Mouse (Mus musculus) embryo, embryonic 11.5 days (tissue): ENCODE data around the gene Atg16l2.

Source experiments
- DNase-seq: peaks from one replicate; pipeline ENCODE4 v3.0.0-alpha.2; 2012; ENCODE audit warnings: low read depth, low spot score

Gene Atg16l2

DNA sequence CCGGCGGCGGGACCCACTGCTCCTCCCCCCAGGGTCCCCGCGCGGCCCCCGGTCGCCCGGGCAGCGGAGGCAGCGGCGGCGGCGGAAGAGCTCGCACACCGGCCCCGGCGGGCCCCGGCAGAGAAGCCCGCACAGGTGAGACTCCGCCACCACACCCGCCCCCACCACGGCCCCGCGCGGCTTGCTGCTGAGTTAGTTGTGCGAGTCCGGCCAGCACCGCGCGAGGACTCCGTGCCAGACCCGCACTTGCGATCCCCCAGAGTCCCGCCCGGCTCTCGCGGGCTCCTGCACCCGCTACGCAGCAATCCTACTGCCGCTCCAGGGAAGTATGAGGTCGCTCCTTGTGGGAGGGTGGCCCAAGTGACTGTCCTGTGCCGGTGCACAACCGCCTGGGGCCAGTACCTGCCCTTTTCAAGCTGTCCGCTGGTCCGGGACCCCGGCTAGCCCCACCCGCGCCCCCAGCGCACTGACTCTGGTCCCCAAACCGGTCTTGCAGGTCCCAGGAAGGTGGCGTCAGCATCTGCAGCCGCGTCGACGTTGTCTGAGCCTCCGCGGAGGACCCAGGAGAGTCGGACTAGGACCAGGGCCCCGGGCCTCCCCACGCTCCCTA, 19.3 kb upstream of the Atg16l2 start:
- no peak for DNase-seq

GRCm38 (mm10) chr7:101320399-101321217, 18.6 kb upstream of the Atg16l2 start:
- DNase-seq: no peak

- no peak for DNase-seq
Observed at GRCm38 (mm10) chr7:101319796-101320195, 17.7 kb upstream of the Atg16l2 start.

DNA sequence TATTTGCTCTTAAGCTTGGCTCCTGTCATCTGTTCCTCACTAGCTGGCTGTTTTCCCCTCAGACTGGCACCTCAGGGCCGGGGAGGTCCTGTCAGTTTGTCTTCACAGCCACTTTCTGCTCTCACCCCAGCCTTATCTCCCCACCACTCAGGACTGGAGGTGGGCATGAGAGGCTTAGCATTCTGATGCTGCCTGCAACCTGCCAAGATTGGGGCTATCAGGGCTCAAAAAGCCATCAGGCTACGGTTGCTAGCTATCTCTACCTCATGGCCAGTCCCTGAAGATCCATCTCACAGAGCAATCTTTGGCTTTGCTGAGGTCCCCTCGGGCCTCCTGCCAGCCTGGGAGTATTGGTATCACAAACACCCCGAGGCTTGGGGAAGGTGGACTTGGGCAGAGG, 16.8 kb upstream of the Atg16l2 start:
- no peak for DNase-seq

DNA sequence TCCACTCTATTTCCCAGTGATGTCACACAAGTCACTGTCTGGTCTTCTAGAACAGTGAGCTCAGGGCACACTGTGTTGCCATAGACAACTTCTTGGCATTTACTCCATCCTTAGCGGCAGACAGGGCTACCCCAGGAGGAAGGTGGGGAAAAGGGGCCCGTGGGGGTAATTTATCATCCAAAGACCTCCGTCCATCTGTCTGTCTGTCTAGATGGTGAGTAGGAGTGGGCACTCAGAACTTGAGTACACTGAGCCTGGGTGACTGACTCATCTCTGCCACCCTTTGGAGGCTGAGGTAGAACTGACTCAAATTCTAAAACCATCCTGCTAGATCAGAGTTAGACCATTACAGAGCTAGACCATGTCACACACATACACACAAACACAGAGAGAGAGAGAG, 15.0 kb upstream of the Atg16l2 start, which contains the start of gene Stard10:
Stard10 (plus strand) TSS at position 73 of the 400 bp plus-strand sequence.
- no peak for DNase-seq

- DNase-seq: no peak
Observed at GRCm38 (mm10) chr7:101316591-101317001, 14.5 kb upstream of the Atg16l2 start.

DNA sequence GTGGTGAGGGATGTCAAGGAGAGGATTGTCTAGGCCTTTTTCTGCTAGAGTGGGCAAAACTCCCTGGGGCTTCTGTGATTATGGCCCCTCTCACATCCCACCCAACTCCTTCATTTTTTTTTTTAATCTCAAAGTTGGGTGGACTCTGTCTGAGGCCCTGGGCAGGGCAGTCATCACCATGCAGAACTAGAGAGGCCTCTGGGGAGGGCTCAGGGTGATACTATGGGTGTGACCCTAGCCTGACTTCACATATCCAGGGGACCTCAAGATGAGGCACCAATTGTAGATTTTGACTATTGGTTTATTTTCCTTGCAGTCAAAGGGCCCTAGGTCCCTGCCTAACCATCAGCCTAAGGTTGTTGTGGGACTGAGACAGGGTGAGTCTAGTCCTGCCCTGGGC, 13.6 kb upstream of the Atg16l2 start:
- no peak for DNase-seq

GRCm38 (mm10) chr7:101314396-101314795, 12.3 kb upstream of the Atg16l2 start:
- no peak for DNase-seq

DNA sequence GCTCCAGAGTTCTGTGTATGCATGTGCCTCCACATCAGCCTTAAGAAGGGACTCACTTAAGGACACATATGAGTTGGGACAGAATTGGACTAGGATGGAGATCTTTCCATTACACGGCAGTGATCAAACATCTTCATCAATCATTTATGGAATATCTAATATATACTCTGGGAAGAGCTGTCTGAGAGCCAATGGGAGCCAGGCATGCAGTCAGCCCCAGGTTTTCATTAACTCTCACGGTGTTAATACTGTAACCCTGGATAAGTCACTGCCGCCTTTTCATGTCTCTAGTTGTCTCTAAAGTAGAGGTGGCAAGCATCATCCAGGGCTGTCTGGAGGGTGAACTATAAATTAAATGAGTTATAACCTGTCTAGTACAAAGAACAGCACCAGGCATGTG, 11.0 kb upstream of the Atg16l2 start:
- DNase-seq: no peak

GRCm38 (mm10) chr7:101311061-101311460, 9.0 kb upstream of the Atg16l2 start:
- no peak for DNase-seq

DNA sequence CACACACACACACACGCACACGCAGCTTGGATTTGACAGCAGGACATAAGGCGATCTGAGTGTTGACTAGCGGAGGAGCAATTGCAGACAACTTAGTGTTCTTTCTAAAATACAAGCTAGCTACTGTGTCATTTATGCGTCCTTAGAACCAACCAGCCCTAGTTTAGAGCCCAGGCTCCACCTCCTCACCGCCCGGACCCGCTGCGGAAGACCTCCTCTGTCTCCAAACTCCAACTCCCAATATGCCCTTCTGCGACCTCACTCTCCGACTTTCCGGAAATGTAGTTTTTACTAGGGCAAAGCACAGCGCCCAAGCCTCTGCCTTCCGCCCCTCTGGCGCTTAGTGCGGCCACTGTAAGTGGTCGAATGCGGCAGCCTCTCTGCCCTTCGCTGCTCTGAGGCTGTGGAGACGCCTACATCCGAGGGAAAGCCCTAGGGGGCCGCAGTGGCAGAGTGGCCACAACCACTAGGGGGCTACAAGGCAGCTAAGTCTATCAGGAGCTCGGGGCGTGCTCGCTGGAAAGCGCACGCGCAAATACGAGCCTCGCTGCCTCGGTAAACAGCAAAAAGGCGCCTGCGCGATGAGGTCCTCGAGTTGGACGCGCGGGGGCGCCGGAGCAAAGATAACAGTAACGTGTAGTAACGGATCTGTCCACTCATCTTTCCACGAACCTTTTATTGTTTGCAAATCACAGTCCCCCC, 8.4 kb upstream of the Atg16l2 start:
- DNase-seq: peak; percentile 98

GRCm38 (mm10) chr7:101309985-101310326, 7.9 kb upstream of the Atg16l2 start:
- DNase-seq: no peak

GRCm38 (mm10) chr7:101306841-101307240, 4.8 kb upstream of the Atg16l2 start:
- DNase-seq: no peak

DNA sequence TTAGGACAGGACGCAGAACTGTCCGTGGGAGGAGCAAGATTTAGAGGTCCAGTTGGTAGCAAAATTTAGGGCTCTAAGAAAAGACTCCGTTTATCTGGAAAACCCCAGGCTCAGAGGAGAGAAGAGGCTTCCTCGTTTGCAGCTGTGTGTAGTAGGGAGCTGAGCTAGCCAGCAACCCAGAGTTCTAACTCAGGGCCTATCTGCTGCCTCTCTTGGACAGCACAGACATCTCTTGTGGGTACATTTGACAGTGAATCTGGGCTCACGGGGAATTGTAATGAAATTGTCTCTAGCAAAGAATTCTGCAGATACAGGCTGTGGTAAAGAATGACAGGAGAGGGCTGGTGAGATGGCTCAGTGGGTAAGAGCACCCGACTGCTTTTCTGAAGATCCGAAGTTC, 640 bp upstream of the Atg16l2 start:
- no peak for DNase-seq

DNA sequence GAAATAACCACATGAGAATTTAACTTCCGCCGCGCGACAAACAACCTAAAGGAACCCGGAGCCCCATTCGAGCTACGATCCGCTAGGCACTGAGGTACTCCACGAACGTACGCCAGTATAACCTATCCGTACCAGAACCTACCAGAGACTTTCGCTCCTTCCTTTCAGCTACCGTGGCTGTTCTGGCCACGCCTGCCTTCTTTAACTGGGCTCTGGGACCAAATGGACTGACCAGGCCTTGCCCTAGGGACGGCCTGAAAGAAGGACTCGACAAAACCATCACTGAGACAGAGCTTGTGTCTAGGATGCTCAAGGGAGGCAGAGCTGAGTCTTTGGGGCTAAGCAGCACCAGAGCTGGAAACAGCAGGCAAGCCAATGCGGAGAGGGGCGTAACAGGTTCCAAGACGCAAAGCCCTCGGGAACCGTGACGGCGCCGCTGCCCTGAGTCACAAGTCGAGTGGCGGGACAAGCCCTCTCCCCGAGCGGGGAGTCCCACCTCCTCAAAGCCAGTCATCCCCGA, 630 bp downstream of the Atg16l2 start:
- no peak for DNase-seq

DNA sequence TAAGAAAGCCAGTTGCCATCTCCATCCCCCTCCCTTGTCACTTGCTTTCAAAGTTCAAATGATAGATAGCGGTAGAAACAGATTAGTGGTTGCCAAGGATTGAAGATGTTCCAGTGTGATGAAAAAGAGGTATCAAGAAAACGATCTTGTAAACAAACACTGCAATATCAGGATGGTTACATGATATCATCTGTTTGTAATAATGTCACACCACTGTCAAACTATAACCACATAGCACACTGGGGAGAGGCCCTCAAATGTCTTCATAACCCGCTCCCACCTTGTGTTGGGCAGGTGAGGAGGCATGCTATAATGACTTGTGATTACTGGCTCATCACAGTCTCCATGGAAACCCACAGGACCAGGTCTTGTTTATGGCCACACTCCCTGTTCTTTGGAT, 3.7 kb downstream of the Atg16l2 start:
- no peak for DNase-seq

- no peak for DNase-seq
Observed at GRCm38 (mm10) chr7:101297023-101297405, 5.0 kb downstream of the Atg16l2 start.

- peak; percentile 75 for DNase-seq
Observed at GRCm38 (mm10) chr7:101296252-101297022, 5.6 kb downstream of the Atg16l2 start.

- DNase-seq: no peak
Observed at GRCm38 (mm10) chr7:101295438-101295837, 6.6 kb downstream of the Atg16l2 start.

DNA sequence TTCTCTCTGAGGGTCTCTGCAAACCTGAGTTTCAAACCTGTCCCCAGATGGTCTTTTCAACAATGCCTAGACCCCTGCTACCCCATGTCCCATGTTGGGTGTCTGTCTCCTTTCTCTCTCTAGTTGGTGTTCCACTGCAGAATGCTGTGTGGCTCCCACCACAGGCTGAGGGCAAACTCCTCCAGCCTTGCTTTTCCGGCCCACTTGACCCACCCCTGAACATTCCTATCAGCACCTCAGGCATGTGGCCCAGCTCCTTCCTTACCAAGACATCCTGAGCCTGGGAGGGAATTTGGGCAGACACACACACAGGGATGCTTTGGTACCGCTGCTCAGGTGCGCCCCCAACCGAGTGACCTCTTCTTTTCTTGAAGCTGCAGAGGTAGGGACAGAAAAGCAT, 8.4 kb downstream of the Atg16l2 start:
- no peak for DNase-seq

DNA sequence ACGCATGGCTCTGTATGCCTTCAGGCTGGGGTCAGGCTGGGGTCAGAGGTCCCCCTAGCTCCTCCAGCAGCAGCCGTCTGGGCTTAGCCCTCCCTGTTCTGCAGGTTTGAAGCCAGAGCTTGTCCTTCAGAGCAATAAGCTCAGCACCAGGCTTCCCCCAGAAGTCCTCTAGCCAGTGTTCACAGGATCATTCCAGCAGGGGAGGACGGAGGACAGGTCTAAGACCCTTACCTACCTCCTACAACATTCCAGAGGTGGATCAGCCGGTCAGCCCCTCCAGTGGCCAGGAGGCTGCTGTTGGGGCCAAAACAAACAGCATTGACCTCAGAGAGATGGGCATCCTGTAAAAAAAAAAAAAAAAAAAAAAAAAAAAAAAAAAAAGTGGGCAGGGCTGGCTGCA, 8.9 kb downstream of the Atg16l2 start:
- no peak for DNase-seq

- DNase-seq: no peak
Observed at GRCm38 (mm10) chr7:101292696-101293095, 9.4 kb downstream of the Atg16l2 start.
